Mouse (Mus musculus): Measurements from ENCODE around the gene Mfsd1.

Gene Mfsd1

GRCm38 (mm10) chr3:67582273-67583124, at the start of gene Mfsd1:
Gene Mfsd1 (plus strand): TSS chr3:67582741.
- DNase-seq (ENCODE audit: low spot score in 2 of 2) = peak; percentile 82 to 89

- no peak for DNase-seq (ENCODE audit: low spot score in 2 of 2)
Measured at GRCm38 (mm10) chr3:67543630-67544029, 38.9 kb upstream of the Mfsd1 start.

GRCm38 (mm10) chr3:67551193-67551592, 31.3 kb upstream of the Mfsd1 start:
- no peak for DNase-seq (ENCODE audit: low spot score in 2 of 2)

- no peak for DNase-seq (ENCODE audit: low spot score in 2 of 2)
Measured at GRCm38 (mm10) chr3:67553281-67553680, 29.3 kb upstream of the Mfsd1 start.

- no peak for DNase-seq (ENCODE audit: low spot score in 2 of 2)
Measured at GRCm38 (mm10) chr3:67553927-67554448, 28.6 kb upstream of the Mfsd1 start.

- no peak for DNase-seq (ENCODE audit: low spot score in 2 of 2)
Measured at GRCm38 (mm10) chr3:67555211-67555610, 27.3 kb upstream of the Mfsd1 start.

- DNase-seq (ENCODE audit: low spot score in 2 of 2) = peak; percentile 45 to 69
Measured at GRCm38 (mm10) chr3:67557200-67557651, 25.3 kb upstream of the Mfsd1 start.

GRCm38 (mm10) chr3:67557718-67558354, 24.7 kb upstream of the Mfsd1 start:
- DNase-seq (ENCODE audit: low spot score in 2 of 2) = no peak

GRCm38 (mm10) chr3:67564731-67565357, 17.7 kb upstream of the Mfsd1 start:
- DNase-seq (ENCODE audit: low spot score in 2 of 2) = no peak

GRCm38 (mm10) chr3:67565540-67566227, 16.9 kb upstream of the Mfsd1 start:
- no peak for DNase-seq (ENCODE audit: low spot score in 2 of 2)

GRCm38 (mm10) chr3:67568015-67568618, 14.4 kb upstream of the Mfsd1 start:
- DNase-seq (ENCODE audit: low spot score in 2 of 2) = peak; percentile 61 to 82

- peak; percentile 39 to 64 for DNase-seq (ENCODE audit: low spot score in 2 of 2)
Measured at GRCm38 (mm10) chr3:67572918-67573317, 9.6 kb upstream of the Mfsd1 start.

GRCm38 (mm10) chr3:67573523-67573922, 9.0 kb upstream of the Mfsd1 start:
- DNase-seq (ENCODE audit: low spot score in 2 of 2) = no peak

GRCm38 (mm10) chr3:67576248-67576647, 6.3 kb upstream of the Mfsd1 start:
- DNase-seq (ENCODE audit: low spot score in 2 of 2) = no peak

GRCm38 (mm10) chr3:67576724-67577123, 5.8 kb upstream of the Mfsd1 start:
- DNase-seq (ENCODE audit: low spot score in 2 of 2) = no peak

GRCm38 (mm10) chr3:67583125-67583845, 744 bp downstream of the Mfsd1 start:
- DNase-seq (ENCODE audit: low spot score in 2 of 2) = no peak

- no peak for DNase-seq (ENCODE audit: low spot score in 2 of 2)
Measured at GRCm38 (mm10) chr3:67583846-67584186, 1.3 kb downstream of the Mfsd1 start.

GRCm38 (mm10) chr3:67586511-67586910, 4.0 kb downstream of the Mfsd1 start:
- no peak for DNase-seq (ENCODE audit: low spot score in 2 of 2)

GRCm38 (mm10) chr3:67587430-67587829, 4.9 kb downstream of the Mfsd1 start:
- DNase-seq (ENCODE audit: low spot score in 2 of 2) = no peak

GRCm38 (mm10) chr3:67601616-67602138, 19.1 kb downstream of the Mfsd1 start:
- DNase-seq (ENCODE audit: low spot score in 2 of 2) = no peak
